Mouse (Mus musculus): ENCODE measurements around the gene Rasl11b.
A peak's percentile ranks its signal among the peaks of the same experiment; 100 is the strongest.

Rasl11b gene

GRCm38 (mm10) chr5:74188076-74188475 is 7.0 kb upstream of the Rasl11b start:
- DNase-seq (ENCODE audit: low read depth, low spot score): no peak

DNA sequence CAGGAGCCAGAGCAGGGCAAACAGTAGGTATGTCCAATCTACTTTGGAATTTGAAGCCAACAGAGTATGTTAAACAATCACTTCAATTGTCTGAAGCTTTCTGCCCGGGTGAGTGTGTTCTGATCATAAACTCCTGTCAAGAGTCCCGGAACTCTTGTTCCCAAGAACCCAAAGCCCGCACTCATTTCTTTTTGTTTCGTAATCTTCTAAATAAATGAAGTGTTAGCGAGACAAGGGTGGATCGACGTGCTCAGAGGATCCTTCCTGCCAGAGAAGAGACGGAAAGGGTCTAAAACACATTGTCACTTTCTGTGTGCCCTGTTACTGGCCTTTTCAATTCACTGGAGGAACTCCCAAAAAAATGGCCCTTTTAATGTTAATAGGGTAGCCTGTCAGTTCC is 6.2 kb upstream of the Rasl11b start:
- DNase-seq (ENCODE audit: low read depth, low spot score): no peak

GRCm38 (mm10) chr5:74189484-74190160 is 5.5 kb upstream of the Rasl11b start:
- DNase-seq (ENCODE audit: low read depth, low spot score): no peak

- DNase-seq (ENCODE audit: low read depth, low spot score): no peak
Measured at GRCm38 (mm10) chr5:74190161-74190491, 5.0 kb upstream of the Rasl11b start.

- no peak for DNase-seq (ENCODE audit: low read depth, low spot score)
Measured at GRCm38 (mm10) chr5:74190911-74191310, 4.2 kb upstream of the Rasl11b start.

GRCm38 (mm10) chr5:74193008-74193407 is 2.1 kb upstream of the Rasl11b start:
- DNase-seq (ENCODE audit: low read depth, low spot score): no peak

DNA sequence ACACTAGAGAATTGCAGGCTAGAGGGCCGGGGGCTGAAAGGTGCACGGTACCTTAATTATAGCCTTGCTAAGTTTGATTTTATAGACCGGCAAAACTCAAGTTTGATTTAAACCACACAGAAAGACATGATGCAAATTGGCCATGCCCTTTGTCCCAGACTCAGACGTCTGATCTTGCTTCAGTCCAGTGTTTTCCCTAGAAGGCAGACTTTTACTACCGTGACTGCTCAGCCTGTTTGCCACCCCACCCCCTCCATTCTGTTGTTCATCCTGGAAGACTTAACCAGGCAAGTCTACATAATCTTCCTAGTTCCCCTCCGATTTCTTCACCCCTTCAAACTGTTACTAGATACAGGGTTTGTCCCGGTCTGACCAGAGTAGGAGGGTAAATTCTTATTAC is 1.5 kb upstream of the Rasl11b start:
- no peak for DNase-seq (ENCODE audit: low read depth, low spot score)

DNA sequence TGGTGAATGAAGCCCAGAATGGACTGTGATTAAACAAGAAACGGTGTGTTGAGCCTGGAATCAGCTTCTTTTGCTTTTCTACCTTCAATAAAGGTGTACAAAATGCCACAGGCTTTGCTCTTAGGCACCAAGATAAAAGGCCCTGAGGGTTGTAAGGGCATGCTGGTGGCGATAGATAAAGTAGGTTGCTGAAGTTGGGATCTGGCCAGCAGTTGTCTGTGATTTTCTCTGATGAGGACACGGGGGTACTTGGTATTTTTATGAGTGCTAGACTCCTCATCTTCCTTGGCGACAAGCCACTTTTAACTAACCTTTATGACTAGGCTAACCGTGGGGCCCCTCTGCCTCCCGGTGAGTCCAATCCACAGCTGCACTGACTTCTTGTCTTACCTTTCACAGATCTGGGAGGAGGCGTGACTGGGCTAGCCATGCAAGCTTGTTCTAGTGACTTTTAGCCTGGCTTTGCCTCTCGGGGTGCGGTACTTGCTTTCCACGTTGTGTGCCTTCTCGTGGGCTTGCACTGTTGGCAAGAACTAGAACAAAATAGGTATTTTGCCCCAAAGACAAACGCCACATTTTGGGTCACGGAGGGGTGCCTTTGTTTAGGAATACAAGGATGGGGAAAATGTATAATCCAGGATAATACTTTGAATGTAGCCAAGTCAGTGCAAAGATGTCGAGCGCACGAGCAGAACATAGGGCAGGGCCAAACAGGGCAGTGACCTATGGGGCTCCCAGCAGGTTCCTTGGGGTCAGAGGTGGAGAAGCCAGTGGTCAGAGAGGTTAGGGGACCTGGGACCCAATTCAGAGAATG is 852 bp upstream of the Rasl11b start:
- peak; percentile 20 for DNase-seq (ENCODE audit: low read depth, low spot score)

DNA sequence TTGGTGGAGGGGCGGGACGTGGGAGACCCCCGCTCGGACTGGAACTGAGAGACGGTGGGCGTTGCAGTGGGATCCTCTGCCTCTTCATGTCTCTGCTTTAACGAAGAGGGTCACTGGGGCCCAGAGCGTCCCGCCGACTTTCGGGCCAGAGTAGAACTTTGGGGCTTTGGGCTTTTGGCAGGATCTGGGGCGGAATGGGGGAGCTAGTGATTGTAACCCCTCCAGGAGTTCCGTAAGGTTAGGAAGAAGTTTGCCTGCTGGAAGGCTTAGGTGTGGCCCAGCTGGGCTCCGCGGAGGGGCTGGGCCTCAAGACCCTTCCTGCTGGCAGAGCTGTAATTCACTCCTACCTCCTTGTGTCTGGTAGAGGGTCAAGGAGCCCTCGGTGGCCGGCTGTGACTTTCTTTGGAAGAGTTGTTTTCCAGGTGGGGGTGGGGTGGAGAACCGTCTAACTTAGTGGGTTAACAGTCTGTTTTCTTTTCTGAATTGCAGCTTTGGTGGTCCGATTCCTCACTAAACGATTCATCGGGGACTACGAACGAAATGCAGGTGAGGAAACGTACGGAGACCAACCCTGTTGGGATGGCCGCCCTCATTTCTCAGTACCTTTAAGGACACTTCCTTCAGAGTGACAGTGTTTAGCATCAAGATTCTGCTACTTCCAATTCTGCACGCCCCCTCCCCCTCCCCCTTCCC is 674 bp downstream of the Rasl11b start:
- no peak for DNase-seq (ENCODE audit: low read depth, low spot score)

- DNase-seq (ENCODE audit: low read depth, low spot score): peak; percentile 51
Measured at GRCm38 (mm10) chr5:74196307-74196618, 1.2 kb downstream of the Rasl11b start.

GRCm38 (mm10) chr5:74197541-74198330 is 2.6 kb downstream of the Rasl11b start:
- no peak for DNase-seq (ENCODE audit: low read depth, low spot score)

DNA sequence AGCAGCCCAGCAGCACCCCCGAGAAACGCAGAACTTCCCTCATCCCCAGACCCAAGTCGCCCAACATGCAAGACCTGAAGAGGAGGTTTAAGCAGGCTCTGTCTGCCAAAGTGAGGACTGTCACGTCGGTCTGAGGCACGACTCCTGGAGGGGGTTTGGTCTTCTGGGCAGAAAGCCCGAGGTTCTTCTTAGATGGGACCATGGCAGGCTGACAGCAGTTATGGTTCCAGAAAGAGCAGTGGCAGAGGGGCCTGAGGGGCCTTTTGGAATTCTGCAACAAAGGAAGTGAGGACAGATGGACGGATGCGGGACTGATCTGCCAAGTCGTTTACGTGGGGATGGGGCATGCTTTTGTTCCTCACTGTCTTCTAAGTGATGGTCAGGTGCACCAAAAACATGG is 3.4 kb downstream of the Rasl11b start:
- no peak for DNase-seq (ENCODE audit: low read depth, low spot score)

- peak; percentile 25 for DNase-seq (ENCODE audit: low read depth, low spot score)
Measured at GRCm38 (mm10) chr5:74199793-74200192, 4.7 kb downstream of the Rasl11b start.

GRCm38 (mm10) chr5:74200481-74200880 is 5.4 kb downstream of the Rasl11b start:
- DNase-seq (ENCODE audit: low read depth, low spot score): peak; percentile 77

- DNase-seq (ENCODE audit: low read depth, low spot score): no peak
Measured at GRCm38 (mm10) chr5:74201570-74202357, 6.7 kb downstream of the Rasl11b start.

DNA sequence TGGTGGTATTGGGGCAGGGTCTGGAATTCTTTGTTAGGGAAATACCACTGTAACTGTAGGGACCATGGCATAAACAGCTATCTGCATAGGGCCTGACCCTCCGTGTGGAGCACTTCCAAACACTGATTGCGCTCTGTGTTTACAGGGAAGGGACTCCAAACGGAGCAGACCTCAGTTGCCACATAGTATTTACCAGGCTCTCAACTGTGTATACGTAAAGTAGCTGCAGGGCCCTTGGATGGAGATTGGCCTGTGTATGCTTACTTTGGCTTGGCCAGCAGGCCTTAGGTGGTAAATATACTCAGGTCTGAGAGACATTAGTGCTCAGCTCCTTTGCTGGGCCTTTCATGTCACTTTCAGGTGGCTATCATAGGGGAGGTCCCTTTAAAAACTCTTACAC is 7.4 kb downstream of the Rasl11b start:
- no peak for DNase-seq (ENCODE audit: low read depth, low spot score)

- DNase-seq (ENCODE audit: low read depth, low spot score): no peak
Measured at GRCm38 (mm10) chr5:74204465-74204864, 9.4 kb downstream of the Rasl11b start.

DNA sequence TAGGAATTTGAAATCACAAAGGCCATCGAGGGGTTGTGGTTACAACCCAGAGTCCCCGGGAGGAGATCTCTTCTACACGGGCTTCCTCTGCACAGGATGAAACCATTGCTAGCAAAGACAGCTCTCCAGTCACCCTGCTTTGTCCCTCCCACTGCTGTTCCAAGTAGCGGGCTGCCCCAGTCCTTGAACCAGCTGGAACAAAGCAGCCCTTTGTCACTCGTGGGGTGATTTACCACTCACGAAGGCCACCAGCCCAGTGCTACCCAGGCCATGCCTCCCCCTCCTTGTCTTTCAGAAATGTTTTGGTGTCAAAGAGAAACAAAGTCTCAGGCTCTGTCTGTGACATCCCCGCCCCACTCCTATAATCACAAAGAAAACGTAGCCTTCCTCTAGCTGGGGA is 10.4 kb downstream of the Rasl11b start:
- DNase-seq (ENCODE audit: low read depth, low spot score): no peak

- DNase-seq (ENCODE audit: low read depth, low spot score): no peak
Measured at GRCm38 (mm10) chr5:74206038-74206437, 11.0 kb downstream of the Rasl11b start.

DNA sequence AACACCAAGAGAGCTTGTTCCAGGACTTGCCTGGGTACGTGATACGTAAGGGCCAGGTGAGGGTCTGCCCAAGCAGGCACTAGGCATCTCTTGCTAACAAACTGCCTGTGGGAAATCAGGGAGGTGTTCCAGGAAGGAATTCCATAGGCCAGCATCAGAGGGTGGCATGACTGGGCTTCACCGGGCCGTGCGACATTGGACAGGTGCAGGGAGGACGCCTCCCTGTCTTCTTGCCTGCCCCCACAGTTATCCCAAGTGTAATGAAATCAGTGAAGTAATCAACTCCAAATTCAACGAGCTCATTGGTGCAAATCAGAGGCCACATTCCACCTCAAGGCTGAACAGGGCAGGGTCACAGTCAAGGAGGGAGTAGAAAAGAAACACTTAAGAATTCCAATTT is 11.6 kb downstream of the Rasl11b start:
- DNase-seq (ENCODE audit: low read depth, low spot score): no peak

- DNase-seq (ENCODE audit: low read depth, low spot score): no peak
Measured at GRCm38 (mm10) chr5:74207209-74207608, 12.1 kb downstream of the Rasl11b start.
